Mouse (Mus musculus) gastrocnemius, postnatal 36 days (tissue): Measurements from ENCODE around the gene 1700020L24Rik. TPM values are rescaled to one million over a fixed set of nuclear protein-coding genes. Genes with fewer than 3 reads are reported as not detected.

Experiments used
- DNase-seq, 2 experiments: peaks; one replicate each; pipeline ENCODE4 v3.0.0; 2022
- intact Hi-C: fragments of 180-260 bp; cut with DNase I; formaldehyde crosslinking; loops from one replicate; pipeline ENCODE4 v1.15.1; 2025
- total RNA-seq, 2 experiments: library from RNA; stranded (reverse); gene quantifications; 2 replicates each; pipeline ENCODE4 v1.2.3; 2021

The 1700020L24Rik gene
- total RNA-seq, 2 experiments from 2014 or later = not detected

DNA sequence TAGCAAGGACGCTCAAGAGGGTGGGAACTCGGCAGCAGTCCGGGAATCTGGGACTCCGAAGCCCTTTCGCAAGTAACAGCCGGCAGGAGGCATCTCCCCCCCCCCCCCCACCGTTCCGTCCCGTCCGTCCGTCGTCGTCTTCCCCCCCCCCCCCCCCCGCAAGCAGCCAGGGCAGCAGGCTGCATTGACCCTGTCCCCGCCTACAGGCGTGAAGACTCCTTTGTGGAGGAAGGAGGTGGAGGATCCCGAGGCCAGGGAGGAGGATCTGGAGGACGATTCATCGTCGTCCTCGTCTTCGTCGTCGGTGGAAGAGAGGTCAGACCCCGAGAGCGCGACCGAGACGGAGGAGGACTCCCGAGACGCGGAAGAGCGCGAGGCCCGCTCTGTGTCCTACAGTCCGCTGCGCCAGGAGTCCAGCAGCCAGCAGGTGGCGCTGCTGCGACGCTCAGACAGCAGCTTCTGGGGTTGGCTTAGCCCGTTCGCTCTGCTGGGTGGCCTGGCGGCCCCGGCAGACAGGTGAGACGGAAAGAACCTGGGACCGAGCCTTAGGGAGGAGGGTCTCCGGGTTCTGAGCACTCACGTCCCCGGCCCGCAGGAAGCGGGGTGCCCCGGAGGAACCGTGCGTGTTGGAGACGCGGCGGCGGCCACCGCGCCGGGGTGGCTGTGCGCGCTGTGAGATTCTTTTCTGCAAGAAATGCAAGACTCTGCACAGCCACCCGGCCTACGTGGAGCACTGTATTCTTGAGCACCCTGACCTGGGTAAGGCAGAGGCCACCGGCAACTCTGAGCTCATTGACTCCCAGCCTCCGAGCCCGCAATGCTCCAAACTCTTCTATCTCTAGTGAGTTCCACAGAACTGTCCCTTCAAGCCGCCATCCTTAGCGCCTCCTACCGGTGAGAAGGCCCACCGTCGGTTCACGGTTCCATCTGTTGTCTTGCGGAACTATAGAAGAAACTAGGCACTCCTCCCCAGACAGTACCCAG lies 2.9 kb downstream of the 1700020L24Rik start:
- DNase-seq = peak; percentile 79 to 80
- intact Hi-C loops = loop anchor here (2.0 to 5.0 kb wide), 2 partner anchors 32 to 302 kb away; partner anchors contain the start of gene Taf15

DNA sequence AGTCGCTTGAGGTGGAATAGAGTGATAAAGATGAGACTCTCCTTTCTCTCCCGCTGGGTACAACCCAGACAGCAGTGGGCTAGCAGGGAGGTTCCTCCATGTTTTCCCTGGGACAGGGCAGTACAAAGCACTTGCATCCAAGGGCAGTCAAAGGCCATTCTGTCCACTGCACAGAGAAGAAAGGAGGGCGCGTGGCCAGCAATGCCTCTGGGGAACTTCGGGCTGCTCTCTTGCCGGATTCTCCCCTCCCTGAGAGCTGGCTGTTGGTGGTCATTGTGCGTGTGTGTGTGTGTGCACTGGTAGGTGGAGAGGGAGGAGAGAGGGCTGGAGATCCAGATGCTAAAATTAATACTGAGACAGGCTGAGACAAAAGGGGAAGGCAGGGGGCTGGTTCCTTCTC lies 3.8 kb downstream of the 1700020L24Rik start:
- peak; percentile 40 to 51 for DNase-seq
- intact Hi-C loops = loop anchor here (2.0 to 5.0 kb wide), 2 partner anchors 32 to 301 kb away; partner anchors contain the start of gene Taf15

DNA sequence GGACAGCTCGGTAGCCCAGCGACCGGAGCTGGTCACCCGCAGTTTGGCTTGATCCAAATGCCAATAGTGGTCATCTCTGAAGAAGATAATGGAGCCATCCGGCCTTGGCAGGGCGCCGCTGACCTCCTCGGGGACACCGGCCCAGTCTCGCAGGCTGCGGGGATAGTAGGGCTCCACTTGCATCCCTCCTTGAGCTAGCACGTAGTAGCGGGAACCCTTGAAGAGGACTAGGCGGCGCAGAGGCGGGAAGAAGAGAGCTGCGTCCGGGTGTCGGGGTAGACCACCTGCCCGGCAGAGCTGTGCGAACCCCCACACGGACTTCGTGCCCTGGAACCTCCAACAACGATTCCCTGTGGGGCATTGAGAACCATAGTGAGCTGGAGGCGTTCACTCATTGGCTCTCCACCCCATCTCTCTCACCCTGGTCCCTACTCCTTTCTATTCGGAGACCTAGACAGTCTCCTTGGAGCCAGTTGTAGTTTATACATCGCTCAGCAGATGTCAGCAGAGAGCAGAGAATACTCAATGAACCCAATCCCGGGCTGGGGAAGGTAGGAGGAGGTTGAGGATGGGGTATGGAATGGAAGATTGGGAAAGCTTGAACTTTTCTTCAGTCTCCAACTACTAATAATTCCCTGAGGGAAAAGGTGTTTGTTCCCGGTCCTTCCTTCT lies 5.3 kb downstream of the 1700020L24Rik start:
- peak in 1 of 2 experiments; percentile 68 for DNase-seq

DNA sequence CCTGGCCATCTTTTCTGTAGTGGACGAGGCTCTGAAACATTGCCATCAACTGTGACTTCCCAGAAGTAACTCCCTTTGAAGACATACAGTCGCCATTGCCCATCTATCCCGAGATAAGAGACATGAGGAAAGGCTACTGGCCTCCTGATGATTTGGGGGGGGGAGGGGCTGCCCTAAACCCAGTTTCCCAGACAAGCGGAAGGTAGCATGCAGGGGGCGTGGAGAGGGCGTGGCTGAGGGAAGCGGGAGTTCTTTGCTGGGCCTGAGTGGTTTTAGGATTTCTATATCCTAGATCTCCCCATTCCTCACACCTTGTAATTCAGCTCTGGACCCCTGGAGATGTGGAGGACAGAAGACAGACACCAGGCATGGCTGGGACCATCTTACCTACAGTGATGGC lies 6.3 kb downstream of the 1700020L24Rik start:
- intact Hi-C loops = loop anchor here (5.0 kb wide), 1 partner anchor 298 kb away; no protein-coding TSS in a partner anchor
- no peak for DNase-seq

More for the DNA sequence above, 5.3 kb downstream of the 1700020L24Rik start:
- intact Hi-C loops = loop anchor here (5.0 kb wide), 1 partner anchor 300 kb away; no protein-coding TSS in a partner anchor

DNA sequence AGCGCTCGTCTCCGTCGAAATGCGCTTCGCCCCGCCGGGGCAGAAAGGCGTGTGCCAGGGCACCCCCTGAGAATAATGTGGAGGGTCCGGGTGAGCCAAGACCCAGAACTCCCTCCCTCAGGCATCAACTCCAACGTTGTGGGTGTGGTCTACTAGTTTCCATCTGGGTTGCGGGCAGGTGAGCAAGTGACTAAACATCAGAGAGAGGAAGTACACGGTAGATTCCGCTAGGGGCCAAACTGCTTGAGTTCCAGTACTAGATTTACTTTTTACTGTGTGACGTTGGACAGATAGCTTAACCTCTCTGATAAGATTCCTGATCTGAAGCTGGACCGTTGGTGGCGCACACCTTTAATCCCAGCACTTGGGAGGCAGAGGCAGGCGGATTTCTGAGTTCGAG lies 7.5 kb downstream of the 1700020L24Rik start:
- intact Hi-C loops = no loop called here
- DNase-seq = no peak

GRCm38 (mm10) chr11:83447612-83448011 lies 10.1 kb downstream of the 1700020L24Rik start:
- intact Hi-C loops = no loop called here
- no peak for DNase-seq

DNA sequence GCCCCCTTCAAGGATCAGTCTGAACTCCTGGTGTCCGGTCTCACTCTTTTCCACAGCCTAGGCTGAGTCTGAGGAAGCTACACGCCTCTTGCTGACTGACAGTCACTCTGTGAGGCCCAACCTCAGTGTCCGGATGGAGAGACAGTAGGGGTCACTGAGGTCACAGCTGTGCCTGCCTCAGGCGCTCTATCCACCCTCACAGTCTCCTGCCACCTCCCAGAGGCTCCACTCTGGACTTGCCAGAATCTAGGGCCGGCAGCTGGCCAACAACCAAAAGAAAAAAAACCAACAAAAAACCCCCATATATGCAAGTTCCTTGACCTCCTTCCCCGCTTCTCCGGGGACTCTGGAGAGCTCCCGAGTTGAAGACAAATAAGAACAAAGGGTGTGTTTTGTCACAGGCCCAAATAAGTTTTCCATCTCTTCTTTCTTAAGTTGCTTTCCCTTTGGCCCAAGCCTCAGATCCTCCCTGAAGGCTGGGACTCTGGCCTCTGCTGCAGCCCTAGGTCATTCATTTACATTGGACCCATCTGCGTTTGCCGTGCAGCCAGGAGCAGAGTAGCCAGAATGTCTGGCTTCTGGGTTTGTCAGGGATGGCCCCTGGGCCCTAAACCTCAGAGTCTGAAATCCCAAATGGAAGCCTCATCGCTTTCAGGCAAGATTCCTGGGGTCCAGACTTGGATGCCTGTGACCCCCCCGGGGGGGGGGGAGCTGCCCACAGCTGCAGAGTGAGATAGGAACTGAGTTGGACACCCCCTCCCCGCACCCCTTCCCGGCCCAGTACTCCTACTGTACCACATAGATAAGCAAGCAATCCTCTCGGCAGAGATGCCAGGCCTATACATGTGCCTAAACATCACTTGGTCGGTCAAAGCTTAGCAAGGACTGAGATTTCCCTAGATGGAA lies 10.8 kb downstream of the 1700020L24Rik start:
- intact Hi-C loops = no loop called here
- no peak for DNase-seq

GRCm38 (mm10) chr11:83448927-83449236 lies 11.4 kb downstream of the 1700020L24Rik start:
- no peak for DNase-seq
- intact Hi-C loops = no loop called here

DNA sequence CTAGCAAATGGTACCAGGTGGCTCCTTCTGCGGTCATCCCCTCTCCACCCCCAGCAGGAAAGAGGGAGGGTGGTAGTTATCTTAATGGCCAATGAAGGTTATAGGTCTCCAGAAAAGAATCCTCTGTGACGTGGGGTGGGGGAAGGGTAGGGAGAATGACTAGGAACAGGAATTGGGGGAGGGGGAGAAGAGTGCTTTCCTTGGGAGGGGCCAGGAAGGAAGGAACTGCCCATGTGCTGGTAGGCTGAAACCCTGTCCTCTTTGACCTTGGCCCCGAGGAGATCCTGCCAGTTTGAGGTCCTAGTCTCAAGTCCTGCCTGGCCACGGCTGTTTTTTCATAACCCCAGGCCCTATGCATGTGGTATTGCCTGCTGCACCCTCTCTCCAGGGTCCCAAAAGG lies 11.8 kb downstream of the 1700020L24Rik start:
- no peak for DNase-seq
- intact Hi-C loops = no loop called here

- intact Hi-C loops = no loop called here
- no peak for DNase-seq
Measured at GRCm38 (mm10) chr11:83450550-83450949, 13.1 kb downstream of the 1700020L24Rik start.

DNA sequence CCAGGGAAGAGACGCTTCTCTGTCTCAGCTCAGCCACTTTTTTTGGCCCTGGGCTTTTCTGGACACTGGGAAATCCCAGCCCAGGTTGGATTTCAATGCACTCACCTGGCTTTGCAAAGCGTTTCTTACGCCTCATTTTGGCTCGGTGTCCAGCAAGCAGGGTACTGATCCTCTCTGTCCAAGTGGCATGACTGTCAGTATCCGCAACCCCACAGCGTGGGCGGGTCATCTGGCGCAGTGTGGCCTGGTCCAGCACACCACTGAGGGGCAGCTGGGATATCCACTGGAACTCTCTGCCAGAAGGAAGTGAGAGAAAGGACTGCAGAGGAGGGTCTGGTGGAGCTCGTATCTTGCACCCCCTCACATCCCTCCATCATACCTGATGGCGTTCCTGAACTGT lies 13.8 kb downstream of the 1700020L24Rik start:
- intact Hi-C loops = no loop called here
- DNase-seq = no peak

- intact Hi-C loops = no loop called here
- DNase-seq = no peak
Measured at GRCm38 (mm10) chr11:83454548-83454947, 17.1 kb downstream of the 1700020L24Rik start.

DNA sequence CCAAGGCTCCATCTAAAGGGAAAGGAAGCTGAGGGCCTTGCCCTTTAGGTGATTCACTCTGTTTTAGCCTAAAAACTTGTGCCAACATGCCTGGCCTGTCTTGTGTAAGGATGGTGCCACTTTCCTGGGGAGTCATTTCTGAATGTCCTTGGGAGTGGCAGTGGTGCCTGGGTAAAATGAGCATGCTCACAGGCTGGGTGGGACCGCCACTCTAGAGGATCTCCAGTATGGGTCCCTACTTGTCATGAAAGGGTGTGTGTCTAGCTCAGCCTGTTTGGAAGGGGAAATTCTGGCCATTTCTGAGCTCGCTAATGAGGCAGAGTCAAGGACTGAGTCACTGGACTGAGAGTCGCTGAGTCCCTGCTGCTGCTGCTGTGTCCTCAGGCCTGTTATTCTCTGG lies 18.1 kb downstream of the 1700020L24Rik start:
- no peak for DNase-seq
- intact Hi-C loops = no loop called here

DNA sequence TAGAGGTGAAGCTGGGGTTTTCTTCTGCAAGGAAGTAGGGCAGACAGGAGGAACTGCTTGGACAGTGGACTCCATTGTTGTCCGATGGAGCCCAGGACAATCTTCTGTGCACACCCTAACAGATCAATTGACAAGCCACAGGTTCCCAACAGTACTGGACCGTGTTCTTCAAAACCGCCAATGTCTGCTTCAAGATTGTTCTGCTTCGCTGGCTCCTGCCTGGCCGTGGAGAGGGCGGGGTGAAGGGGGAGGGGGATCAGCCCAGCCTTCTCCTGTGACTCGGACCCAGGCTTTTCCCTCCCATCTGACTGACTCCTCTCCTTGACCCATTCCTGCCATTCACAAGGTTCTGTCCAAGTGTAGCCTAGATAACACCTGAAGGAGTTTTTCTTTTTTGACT lies 19.8 kb downstream of the 1700020L24Rik start:
- no peak for DNase-seq
- intact Hi-C loops = no loop called here

DNA sequence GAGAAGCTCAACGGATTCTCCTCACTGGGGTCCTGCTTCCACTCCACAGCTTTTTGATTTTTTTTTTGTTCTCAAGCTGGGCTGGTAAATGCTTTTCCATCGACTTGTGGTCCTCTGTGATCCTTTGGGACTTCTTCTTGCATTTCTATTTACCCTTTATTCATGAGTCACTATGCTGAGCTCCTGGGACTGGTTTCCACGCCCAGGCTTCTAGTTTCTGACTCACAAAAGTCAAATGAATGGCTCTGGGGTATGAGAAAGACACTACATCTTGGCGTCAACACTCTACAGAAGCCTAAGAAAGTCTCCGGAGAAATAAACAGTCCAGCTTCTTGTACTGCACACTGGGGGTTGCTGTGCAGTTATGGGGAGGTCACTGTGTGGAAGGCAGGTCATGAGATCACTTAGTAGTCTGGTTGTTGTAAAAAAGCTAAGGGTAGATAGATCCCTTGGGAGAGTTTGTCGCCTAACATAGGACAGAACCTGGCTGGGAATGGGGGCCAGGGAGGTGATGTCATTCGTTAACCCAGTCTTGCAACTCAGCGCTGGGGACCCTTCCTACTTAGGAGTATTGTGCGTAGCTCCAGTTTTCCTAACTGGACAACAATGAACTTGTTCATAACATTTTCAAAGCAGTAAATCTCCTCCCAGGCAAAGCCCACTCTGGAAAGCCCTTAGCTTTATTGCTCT lies 20.6 kb downstream of the 1700020L24Rik start:
- no peak for DNase-seq

GRCm38 (mm10) chr11:83461462-83462027 lies 24.1 kb downstream of the 1700020L24Rik start:
- intact Hi-C loops = no loop called here
- DNase-seq = no peak

More for the DNA sequence above, 20.6 kb downstream of the 1700020L24Rik start:
- intact Hi-C loops = no loop called here

GRCm38 (mm10) chr11:83462711-83463244 lies 25.3 kb downstream of the 1700020L24Rik start, which contains the start of gene Mmp28:
Mmp28 (minus strand) TSS chr11:83463071.
- intact Hi-C loops = no loop called here
- DNase-seq = peak in 1 of 2 experiments; percentile 44

GRCm38 (mm10) chr11:83465976-83466375 lies 28.5 kb downstream of the 1700020L24Rik start:
- intact Hi-C loops = no loop called here
- DNase-seq = no peak

DNA sequence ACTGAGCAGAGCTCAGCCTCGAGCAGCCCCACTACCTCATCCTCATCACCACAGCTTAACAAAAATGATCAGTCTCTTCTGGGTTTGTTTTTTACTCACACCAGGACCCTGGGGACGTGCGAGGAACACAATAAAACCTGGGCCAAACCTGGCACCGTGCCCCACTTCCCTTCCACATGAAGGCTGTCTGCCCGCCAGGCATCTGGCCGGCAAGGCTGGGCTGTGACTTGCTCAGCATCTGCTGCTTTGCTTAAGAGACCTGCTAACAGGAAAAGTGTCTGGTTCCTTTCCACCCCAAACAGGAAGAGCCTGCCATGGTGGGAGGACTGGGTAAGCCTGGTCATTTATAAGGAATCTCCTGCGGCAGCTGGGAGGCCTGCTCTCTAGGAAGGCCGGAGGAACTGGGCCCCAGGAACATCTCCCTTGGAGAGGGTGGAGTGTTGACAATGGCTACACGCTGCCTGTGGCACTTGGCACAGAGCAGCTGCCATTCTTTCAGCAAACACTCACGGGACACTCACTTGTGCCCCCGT lies 29.7 kb downstream of the 1700020L24Rik start:
- DNase-seq = peak; percentile 68 to 80
- intact Hi-C loops = no loop called here
